Mouse (Mus musculus) cortical plate, adult 2 months (tissue): ENCODE results near the gene Rom1. TPM values are rescaled to one million over a fixed set of nuclear protein-coding genes. Genes with fewer than 3 reads are reported as not detected.

ENCODE experiments used
- H3K27ac ChIP-seq: fragments of 200-500 bp; 2 replicates; pipeline ENCODE4 v1.5.1; 2012; ENCODE audit warnings: low read length, control low read depth, inconsistent platforms; ENCODE audit not compliant: insufficient read depth
- H3K4me1 ChIP-seq: fragments of 200-500 bp; 2 replicates; pipeline ENCODE4 v1.6.1; 2011; ENCODE audit warnings: low read length; ENCODE audit not compliant: control insufficient read depth, insufficient read depth
- H3K4me3 ChIP-seq: fragments of 200-500 bp; 2 replicates; pipeline ENCODE4 v1.5.1; 2011; ENCODE audit warnings: mild to moderate bottlenecking, low read length, control low read depth; ENCODE audit not compliant: insufficient read depth
- CTCF ChIP-seq: fragments of 200-500 bp; IDR thresholded peaks from 2 replicates; pipeline ENCODE4 v1.5.1; 2011; ENCODE audit warnings: mild to moderate bottlenecking, control low read depth, low read length; ENCODE audit not compliant: insufficient read depth; ENCODE audit errors: extremely low read depth
- POLR2A ChIP-seq: fragments of 200-500 bp; IDR thresholded peaks from 2 replicates; pipeline ENCODE4 v1.6.1; 2011; ENCODE audit warnings: mild to moderate bottlenecking, low read length, control low read depth; ENCODE audit not compliant: insufficient read depth; ENCODE audit errors: extremely low read depth
- polyA plus RNA-seq: library from polyadenylated mRNA; depleted of rRNA; stranded (reverse); fragments of >200 nt; gene quantifications from 2 replicates; pipeline ENCODE4 v1.2.3, GENCODE M21; 2012; rRNA removed

Rom1 gene
- polyA plus RNA-seq, 1 experiment, result 9.2 TPM

GRCm38 (mm10) chr19:8887585-8888463 lies 41.3 kb downstream of the Rom1 start:
- Histone ChIP-seq H3K4me3 (peak overlapping the region; percentile 49), H3K27ac (no peak overlapping the region), H3K4me1 (no peaks in the 10 kb centered on the region; the same call in 1 of the 2 replicates)
- TF ChIP-seq CTCF (no peak), POLR2A (no peak)

- no peaks in the 10 kb centered on the region; the same call in 1 of the 2 replicates for H3K4me1 ChIP-seq
- TF ChIP-seq CTCF (no peak), POLR2A (no peak)
- no peak overlapping the region for H3K27ac ChIP-seq
- no peak overlapping the region for H3K4me3 ChIP-seq
These were observed 42.1 kb downstream of the Rom1 start for GRCm38 (mm10) chr19:8886916-8887584.

- TF ChIP-seq CTCF, result no peak
- no peak for TF ChIP-seq POLR2A
- Histone ChIP-seq H3K4me1 (peaks cover 3% of the 10 kb centered on the region), H3K4me3 (no peak within 1 kb of the TSS), H3K27ac (no peak within 1 kb of the TSS)
These were observed 45.5 kb downstream of the Rom1 start, which contains the start of the genes Lbhd1 and Gm49403 for GRCm38 (mm10) chr19:8883616-8884015. Gene Lbhd1, plus strand, starts transcription at chr19:8883732. Gene Gm49403, plus strand, starts transcription at chr19:8883930.

GRCm38 (mm10) chr19:8881034-8881392 lies 48.1 kb downstream of the Rom1 start:
- H3K4me3 ChIP-seq, result peak overlapping the region; percentile 94
- H3K27ac ChIP-seq, result no peak overlapping the region
- H3K4me1 ChIP-seq, result peaks cover 3% of the 10 kb centered on the region
- TF ChIP-seq POLR2A (no peak), CTCF (no peak)

GRCm38 (mm10) chr19:8880311-8881033 lies 48.7 kb downstream of the Rom1 start, which contains the start of gene Uqcc3:
Gene Uqcc3, minus strand, starts transcription at chr19:8880923.
- Histone ChIP-seq H3K4me3 (peak within 1 kb of the TSS; percentile 94), H3K27ac (peak within 1 kb of the TSS; percentile 79), H3K4me1 (peaks cover 3% of the 10 kb centered on the region)
- peak; percentile 81; the same call in 1 of the 2 replicates for TF ChIP-seq POLR2A
- no peak for TF ChIP-seq CTCF

Other genes starting within 250 kb of the Rom1 start
- 200 TPM in 2 replicates for gene Slc3a2, start 206.0 kb downstream of the Rom1 start, polyA plus RNA-seq
- gene Wdr74, start 193.5 kb downstream of the Rom1 start, polyA plus RNA-seq, result 50.2 and 51.3 TPM in 2 replicates
- 0.59 TPM in 1 of 2 replicates, not detected in the other for gene 1700092M07Rik, start 188.6 kb downstream of the Rom1 start, polyA plus RNA-seq
- 106 and 109 TPM in 2 replicates for gene Stx5a, start 187.9 kb downstream of the Rom1 start, polyA plus RNA-seq
- gene Nxf1, start 172.3 kb downstream of the Rom1 start, polyA plus RNA-seq, result 121 and 127 TPM in 2 replicates
- gene Tmem223, start 158.4 kb downstream of the Rom1 start, polyA plus RNA-seq, result 134 and 142 TPM in 2 replicates
- gene Tmem179b, start 154.9 kb downstream of the Rom1 start, polyA plus RNA-seq, result 18.7 and 18.8 TPM in 2 replicates
- gene Taf6l, start 142.9 kb downstream of the Rom1 start, polyA plus RNA-seq, result 15.1 and 15.5 TPM in 2 replicates
- 177 and 184 TPM in 2 replicates for gene Polr2g, start 130.8 kb downstream of the Rom1 start, polyA plus RNA-seq
- gene Zbtb3, start 126.8 kb downstream of the Rom1 start, polyA plus RNA-seq, result 4.0 TPM in 2 replicates
- 29.0 and 29.5 TPM in 2 replicates for gene Ttc9c, start 110.0 kb downstream of the Rom1 start, polyA plus RNA-seq
- 78.5 and 85.1 TPM in 2 replicates for gene Hnrnpul2, start 109.3 kb downstream of the Rom1 start, polyA plus RNA-seq
- not detected in 2 replicates for gene AC129217.1, start 99.6 kb downstream of the Rom1 start, polyA plus RNA-seq
- 135 and 137 TPM in 2 replicates for gene Bscl2, start 91.9 kb downstream of the Rom1 start, polyA plus RNA-seq
- gene Gng3, start 90.2 kb downstream of the Rom1 start, polyA plus RNA-seq, result 275 and 293 TPM in 2 replicates
- 1.0 and 1.3 TPM in 2 replicates for gene Lrrn4cl, start 78.6 kb downstream of the Rom1 start, polyA plus RNA-seq
- 108 and 118 TPM in 2 replicates for gene Ubxn1, start 57.9 kb downstream of the Rom1 start, polyA plus RNA-seq
- gene Uqcc3, start 48.4 kb downstream of the Rom1 start, polyA plus RNA-seq, result 70.1 and 77.2 TPM in 2 replicates
- 3.4 and 4.2 TPM in 2 replicates for gene Lbhd1, start 45.6 kb downstream of the Rom1 start, polyA plus RNA-seq
- gene Gm49403, start 45.4 kb downstream of the Rom1 start, polyA plus RNA-seq, result not detected in 2 replicates
- 40.1 and 41.3 TPM in 2 replicates for gene 1810009A15Rik, start 40.5 kb downstream of the Rom1 start, polyA plus RNA-seq
- gene Gm49416, start 40.4 kb downstream of the Rom1 start, polyA plus RNA-seq, result not detected in 2 replicates
- 16.1 and 16.7 TPM in 2 replicates for gene Ints5, start 36.4 kb downstream of the Rom1 start, polyA plus RNA-seq
- 87.5 and 89.8 TPM in 2 replicates for gene Ganab, start 31.3 kb downstream of the Rom1 start, polyA plus RNA-seq
- gene B3gat3, start 9.0 kb downstream of the Rom1 start, polyA plus RNA-seq, result 222 and 224 TPM in 2 replicates
- gene Eml3, start 196 bp upstream of the Rom1 start, polyA plus RNA-seq, result 12.8 and 13.2 TPM in 2 replicates
- gene Mta2, start 12.5 kb upstream of the Rom1 start, polyA plus RNA-seq, result 24.6 and 25.2 TPM in 2 replicates
- gene Tut1, start 24.5 kb upstream of the Rom1 start, polyA plus RNA-seq, result 20.0 and 22.8 TPM in 2 replicates
- gene Eef1g, start 37.7 kb upstream of the Rom1 start, polyA plus RNA-seq, result 286 and 289 TPM in 2 replicates
- 6.7 and 7.7 TPM in 2 replicates for gene Ahnak, start 59.9 kb upstream of the Rom1 start, polyA plus RNA-seq
- gene Scgb1a1, start 158.6 kb upstream of the Rom1 start, polyA plus RNA-seq, result not detected in 2 replicates
- 79.3 and 81.3 TPM in 2 replicates for gene Asrgl1, start 206.3 kb upstream of the Rom1 start, polyA plus RNA-seq